Mouse (Mus musculus) embryonic facial prominence, embryonic 13.5 days (tissue): ENCODE measurements at regions not wholly inside any gene's neighbourhood (a gene's known extent, or its start where the extent isn't known, plus 50 kb on each side); places are given as distances from the start of the nearest gene placed in this dataset.
"Not testable (repeated sequence)": the region's sequence is repeated elsewhere in the genome, so short reads cannot be mapped to it uniquely, and the experiment has no call there.

Experiments
- ATAC-seq: fragments of 200-750 bp; cut with Nextera tagmentation; 2 replicates; pipeline ENCODE4 v1.8.0; 2017; ENCODE audit warnings: low read depth; ENCODE audit not compliant: insufficient number of reproducible peaks, insufficient read depth, low FRiP score, low TSS enrichment
- H3K27ac ChIP-seq: fragments of 300-500 bp; sonication (generic); 2 replicates; pipeline ENCODE4 v1.5.1; 2015; ENCODE audit warnings: moderate library complexity, mild to moderate bottlenecking, inconsistent platforms
- H3K27me3 ChIP-seq: fragments of 300-500 bp; sonication (generic); 2 replicates; pipeline ENCODE4 v1.6.1; 2015; ENCODE audit warnings: mild to moderate bottlenecking, inconsistent platforms
- H3K36me3 ChIP-seq: fragments of 300-500 bp; sonication (generic); 2 replicates; pipeline ENCODE4 v1.6.1; 2015; ENCODE audit warnings: mild to moderate bottlenecking, inconsistent platforms
- H3K4me1 ChIP-seq: fragments of 300-500 bp; sonication (generic); 2 replicates; pipeline ENCODE4 v1.6.1; 2015; ENCODE audit warnings: inconsistent platforms
- H3K4me2 ChIP-seq: fragments of 300-500 bp; sonication (generic); 2 replicates; pipeline ENCODE4 v1.6.1; 2015; ENCODE audit warnings: moderate library complexity, mild to moderate bottlenecking, inconsistent platforms
- H3K4me3 ChIP-seq: fragments of 300-500 bp; sonication (generic); 2 replicates; pipeline ENCODE4 v1.5.1; 2015; ENCODE audit warnings: mild to moderate bottlenecking, inconsistent platforms
- H3K9ac ChIP-seq: fragments of 300-500 bp; sonication (generic); 2 replicates; pipeline ENCODE4 v1.6.1; 2015; ENCODE audit warnings: mild to moderate bottlenecking, inconsistent platforms
- H3K9me3 ChIP-seq: fragments of 300-500 bp; sonication (generic); 2 replicates; pipeline ENCODE4 v1.6.1; 2016; ENCODE audit warnings: inconsistent platforms
- WGBS: fragments of 180-500 bp; shearing (Covaris S2); methylation state at CpG from one replicate; pipeline ENCODE4 v1.1.7; 2015; ENCODE audit warnings: mixed read lengths; 5-methylcytosine and 5-hydroxymethylcytosine counted together

DNA sequence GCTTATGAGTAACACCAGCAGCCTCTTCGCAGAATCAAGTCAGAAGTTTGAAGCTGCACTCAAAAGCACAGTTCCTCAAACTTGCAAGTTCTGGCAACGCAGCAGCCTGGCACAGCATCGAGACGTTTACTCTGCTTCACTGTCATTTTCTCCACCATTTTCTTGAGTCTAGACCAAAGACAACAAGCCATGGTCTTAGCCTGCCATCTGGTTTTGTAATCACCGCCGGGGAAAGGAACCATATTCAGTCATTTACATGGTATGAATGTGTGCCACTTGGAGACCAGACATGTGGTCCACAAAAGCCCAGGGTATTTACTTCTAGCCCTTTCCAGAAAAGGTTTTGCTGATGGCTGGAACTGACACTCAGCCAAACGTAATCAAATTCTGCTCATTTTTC, 122.5 kb upstream of the Cdyl start:
- 84% methylated on average over 7 of the region's 7 CpGs for WGBS
- no peaks in the 10 kb centered on the region for H3K36me3 ChIP-seq
- no peak overlapping the region for H3K27ac ChIP-seq
- H3K9ac ChIP-seq: no peak overlapping the region
- H3K4me3 ChIP-seq: no peak overlapping the region
- H3K4me1 ChIP-seq: no peaks in the 10 kb centered on the region
- no peaks in the 10 kb centered on the region for H3K9me3 ChIP-seq
- H3K4me2 ChIP-seq: no peak overlapping the region
- no peak for ATAC-seq
- H3K27me3 ChIP-seq: no peaks in the 10 kb centered on the region

- Histone ChIP-seq H3K9ac (no peak overlapping the region), H3K4me1 (no peaks in the 10 kb centered on the region), H3K36me3 (no peaks in the 10 kb centered on the region), H3K9me3 (no peaks in the 10 kb centered on the region), H3K4me2 (no peak overlapping the region), H3K27me3 (no peaks in the 10 kb centered on the region), H3K4me3 (no peak overlapping the region), H3K27ac (no peak overlapping the region)
- 76% methylated on average over 5 of the region's 5 CpGs for whole genome bisulfite sequencing
- no peak for ATAC-seq
Measured at GRCm38 (mm10) chr13:35537936-35538335, 121.7 kb upstream of the Cdyl start.

DNA sequence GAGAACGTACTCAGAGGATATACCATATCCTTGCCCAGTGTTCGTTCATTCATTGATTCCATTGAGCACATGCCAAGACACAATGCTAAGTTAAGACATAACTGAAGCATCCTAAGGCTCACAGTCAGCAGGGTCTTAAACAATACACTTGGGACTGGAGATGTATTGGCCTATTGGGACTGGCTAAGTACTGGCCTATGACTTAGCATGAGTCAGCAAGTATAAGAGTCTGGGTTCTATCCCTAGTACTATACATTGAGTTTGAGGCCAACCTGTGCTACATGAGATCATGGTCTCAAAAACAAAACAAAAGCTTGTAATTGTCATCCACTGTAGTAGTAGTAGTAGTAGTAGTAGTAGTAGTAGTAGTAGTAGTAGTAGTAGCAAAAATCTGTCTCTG, 119.2 kb upstream of the Cdyl start:
- Histone ChIP-seq H3K9ac (no peak overlapping the region), H3K4me3 (no peak overlapping the region), H3K4me2 (no peak overlapping the region), H3K27ac (no peak overlapping the region), H3K27me3 (no peaks in the 10 kb centered on the region), H3K36me3 (no peaks in the 10 kb centered on the region), H3K4me1 (no peaks in the 10 kb centered on the region), H3K9me3 (no peaks in the 10 kb centered on the region)
- 84% methylated on average over 2 of the region's 2 CpGs for WGBS
- no peak for ATAC-seq

DNA sequence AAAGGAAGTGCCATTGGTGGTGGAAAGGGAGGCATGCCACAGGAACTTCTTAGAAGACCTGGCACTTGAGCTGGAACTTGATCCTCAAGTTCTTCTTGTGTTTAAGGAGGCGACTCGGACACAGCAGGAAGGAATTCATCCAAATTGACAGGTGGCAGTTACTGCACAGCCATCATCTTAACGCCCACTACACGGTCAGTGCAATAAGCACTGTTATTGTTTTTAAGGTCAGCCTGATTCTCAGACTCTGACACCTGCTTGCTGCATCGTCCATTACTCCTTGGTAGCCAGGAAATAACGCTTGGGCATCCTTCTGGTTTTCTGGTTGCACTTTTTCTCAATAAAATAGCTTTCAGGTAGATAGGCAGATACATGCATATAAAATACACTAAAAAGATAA, 118.6 kb upstream of the Cdyl start:
- no peak overlapping the region for H3K4me3 ChIP-seq
- no peaks in the 10 kb centered on the region for H3K27me3 ChIP-seq
- no peak for ATAC-seq
- WGBS: 78% methylated on average over 6 of the region's 6 CpGs
- no peaks in the 10 kb centered on the region for H3K9me3 ChIP-seq
- no peaks in the 10 kb centered on the region for H3K36me3 ChIP-seq
- H3K9ac ChIP-seq: no peak overlapping the region
- no peaks in the 10 kb centered on the region for H3K4me1 ChIP-seq
- no peak overlapping the region for H3K27ac ChIP-seq
- no peak overlapping the region for H3K4me2 ChIP-seq

GRCm38 (mm10) chr13:35564006-35564405, 95.6 kb upstream of the Cdyl start:
- no peak overlapping the region for H3K4me3 ChIP-seq
- no peaks in the 10 kb centered on the region for H3K4me1 ChIP-seq
- no peak overlapping the region for H3K27ac ChIP-seq
- no peak overlapping the region for H3K9ac ChIP-seq
- H3K36me3 ChIP-seq: no peaks in the 10 kb centered on the region
- no peaks in the 10 kb centered on the region for H3K9me3 ChIP-seq
- H3K4me2 ChIP-seq: no peak overlapping the region
- WGBS: 46% methylated on average over 1 of the region's 1 CpGs
- ATAC-seq: no peak
- no peaks in the 10 kb centered on the region for H3K27me3 ChIP-seq

- no peak overlapping the region for H3K4me2 ChIP-seq
- no peaks in the 10 kb centered on the region for H3K27me3 ChIP-seq
- no peak overlapping the region for H3K4me3 ChIP-seq
- no peak overlapping the region for H3K27ac ChIP-seq
- ATAC-seq: no peak
- 20% methylated on average over 3 of the region's 3 CpGs for WGBS
- H3K4me1 ChIP-seq: peaks cover 6% of the 10 kb centered on the region; the same call in 1 of the 2 replicates
- H3K9ac ChIP-seq: no peak overlapping the region
- H3K36me3 ChIP-seq: no peaks in the 10 kb centered on the region
- no peaks in the 10 kb centered on the region for H3K9me3 ChIP-seq
Measured at GRCm38 (mm10) chr13:35581616-35582015, 78.0 kb upstream of the Cdyl start.

GRCm38 (mm10) chr13:35598003-35598402, 61.6 kb upstream of the Cdyl start:
- H3K4me1 ChIP-seq: no peaks in the 10 kb centered on the region
- 91% methylated on average over 5 of the region's 5 CpGs for whole genome bisulfite sequencing
- H3K36me3 ChIP-seq: no peaks in the 10 kb centered on the region
- no peak overlapping the region for H3K9ac ChIP-seq
- H3K9me3 ChIP-seq: no peaks in the 10 kb centered on the region; the same call in 1 of the 2 replicates
- H3K4me3 ChIP-seq: no peak overlapping the region
- H3K4me2 ChIP-seq: no peak overlapping the region
- no peak overlapping the region for H3K27ac ChIP-seq
- H3K27me3 ChIP-seq: no peaks in the 10 kb centered on the region
- no peak for ATAC-seq

- Histone ChIP-seq H3K27me3 (no peaks in the 10 kb centered on the region), H3K27ac (no peak overlapping the region), H3K4me3 (no peak overlapping the region), H3K9me3 (no peaks in the 10 kb centered on the region; the same call in 1 of the 2 replicates), H3K9ac (no peak overlapping the region), H3K36me3 (no peaks in the 10 kb centered on the region), H3K4me2 (no peak overlapping the region), H3K4me1 (no peaks in the 10 kb centered on the region)
- 88% methylated on average over 2 of the region's 2 CpGs for WGBS
- no peak for ATAC-seq
Measured at GRCm38 (mm10) chr13:35601560-35602135, 58.0 kb upstream of the Cdyl start.

GRCm38 (mm10) chr13:35603080-35603479, 56.6 kb upstream of the Cdyl start:
- Histone ChIP-seq H3K27me3 (no peaks in the 10 kb centered on the region), H3K4me2 (no peak overlapping the region)
- ATAC-seq: no peak

DNA sequence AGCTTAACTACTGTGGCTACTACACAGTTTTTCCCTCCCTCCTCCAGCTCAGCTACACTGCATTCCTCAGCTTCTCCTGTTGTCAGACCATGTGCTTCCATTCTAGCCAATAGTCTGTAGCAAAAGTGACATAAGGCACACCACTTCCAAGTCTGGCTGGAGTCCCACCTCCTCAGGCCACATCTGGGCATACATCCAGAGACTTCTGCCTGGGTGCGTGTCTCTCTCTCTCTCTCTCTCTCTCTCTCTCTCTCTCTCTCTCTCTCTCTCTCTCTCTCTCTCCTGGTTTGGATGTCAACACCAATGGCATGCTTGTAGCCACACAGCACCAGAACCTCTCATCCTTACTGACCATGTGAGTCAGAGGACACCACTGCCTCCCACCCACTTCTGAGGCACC, 55.6 kb upstream of the Cdyl start:
- Histone ChIP-seq H3K27me3 (no peaks in the 10 kb centered on the region), H3K9me3 (no peaks in the 10 kb centered on the region), H3K9ac (no peak overlapping the region), H3K27ac (peak overlapping the region; percentile 16), H3K4me3 (no peak overlapping the region), H3K4me2 (no peak overlapping the region), H3K36me3 (no peaks in the 10 kb centered on the region), H3K4me1 (no peaks in the 10 kb centered on the region)
- peak; percentile 83 for ATAC-seq
- WGBS: 50% methylated on average over 1 of the region's 1 CpGs

More at GRCm38 (mm10) chr13:35603080-35603479, 56.6 kb upstream of the Cdyl start:
- no peaks in the 10 kb centered on the region for H3K36me3 ChIP-seq
- H3K9me3 ChIP-seq: no peaks in the 10 kb centered on the region; the same call in 1 of the 2 replicates
- H3K9ac ChIP-seq: no peak overlapping the region
- no peak overlapping the region for H3K4me3 ChIP-seq
- no peaks in the 10 kb centered on the region for H3K4me1 ChIP-seq
- WGBS: 90% methylated on average over 5 of the region's 5 CpGs
- H3K27ac ChIP-seq: no peak overlapping the region

DNA sequence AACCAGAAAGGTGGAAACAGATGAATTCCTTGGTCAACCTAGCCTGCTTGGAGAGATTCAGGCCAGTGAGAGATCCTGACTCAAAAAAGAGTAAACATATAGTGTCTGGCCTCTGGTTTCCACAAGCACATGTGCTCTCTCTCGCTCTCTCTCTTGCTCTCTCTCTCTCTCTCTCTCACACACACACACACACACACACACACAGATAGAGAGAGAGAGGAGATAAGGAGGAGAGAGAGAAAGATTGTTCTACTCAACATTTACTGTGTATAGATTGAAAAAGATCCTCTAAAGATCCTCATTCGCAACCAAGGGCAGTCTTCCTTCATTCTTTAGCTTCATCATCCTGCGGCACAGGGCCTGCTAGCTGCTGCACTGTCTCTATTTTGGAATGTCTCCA, 54.9 kb upstream of the Cdyl start:
- WGBS: 92% methylated on average over 3 of the region's 3 CpGs

GRCm38 (mm10) chr13:35606857-35607561, 52.6 kb upstream of the Cdyl start:
- WGBS: 79% methylated on average over 5 of the region's 5 CpGs
- not testable (repeated sequence) for H3K4me1 ChIP-seq, ATAC-seq, H3K27ac ChIP-seq, H3K9ac ChIP-seq, H3K4me3 ChIP-seq, H3K4me2 ChIP-seq, H3K27me3 ChIP-seq, H3K9me3 ChIP-seq, H3K36me3 ChIP-seq

More for the DNA sequence above, 54.9 kb upstream of the Cdyl start:
- Histone ChIP-seq H3K9me3 (no peaks in the 10 kb centered on the region), H3K4me1 (no peaks in the 10 kb centered on the region), H3K27me3 (no peaks in the 10 kb centered on the region), H3K27ac (peak overlapping the region; percentile 16; the same call in 1 of the 2 replicates), H3K4me2 (no peak overlapping the region), H3K4me3 (no peak overlapping the region), H3K9ac (no peak overlapping the region), H3K36me3 (no peaks in the 10 kb centered on the region)
- ATAC-seq: no peak
